Mouse (Mus musculus) embryonic facial prominence, embryonic 12.5 days (tissue): ENCODE results near the gene Ccdc88c. TPM values are rescaled to one million over a fixed set of nuclear protein-coding genes. Genes with fewer than 3 reads are reported as not detected.

Experiments used
- ATAC-seq: fragments of 200-750 bp; cut with Nextera tagmentation; 2 replicates; pipeline ENCODE4 v1.8.0; 2017; ENCODE audit not compliant: insufficient number of reproducible peaks, insufficient read depth, low FRiP score, low TSS enrichment
- H3K27ac ChIP-seq: fragments of 300-500 bp; sonication (generic); 2 replicates; pipeline ENCODE4 v1.5.1; 2016; ENCODE audit warnings: mild to moderate bottlenecking
- H3K27me3 ChIP-seq: fragments of 300-500 bp; sonication (generic); 2 replicates; pipeline ENCODE4 v1.6.1; 2016; ENCODE audit warnings: mild to moderate bottlenecking, moderate library complexity
- H3K36me3 ChIP-seq: fragments of 300-500 bp; sonication (generic); 2 replicates; pipeline ENCODE4 v1.6.1; 2016; ENCODE audit warnings: mild to moderate bottlenecking
- H3K4me1 ChIP-seq: fragments of 300-500 bp; sonication (generic); 2 replicates; pipeline ENCODE4 v1.6.1; 2016
- H3K4me2 ChIP-seq: fragments of 300-500 bp; sonication (generic); replicated peaks from 2 replicates; pipeline ENCODE4 v1.6.1; 2016; ENCODE audit warnings: mild to moderate bottlenecking, moderate library complexity
- H3K4me3 ChIP-seq: fragments of 300-500 bp; sonication (generic); 2 replicates; pipeline ENCODE4 v1.5.1; 2016; ENCODE audit warnings: mild to moderate bottlenecking
- H3K9ac ChIP-seq: fragments of 300-500 bp; sonication (generic); 2 replicates; pipeline ENCODE4 v1.6.1; 2016; ENCODE audit warnings: mild to moderate bottlenecking, moderate library complexity
- H3K9me3 ChIP-seq: fragments of 300-500 bp; sonication (generic); 2 replicates; pipeline ENCODE4 v1.6.1; 2016; ENCODE audit warnings: mild to moderate bottlenecking, moderate library complexity
- WGBS: fragments of 180-500 bp; shearing (Covaris S2); methylation state at CpG from one replicate; pipeline ENCODE4 v1.1.7; 2016; 5-methylcytosine and 5-hydroxymethylcytosine counted together
- polyA plus RNA-seq: library from polyadenylated mRNA; unstranded; fragments of >200 nt; fragmentation: Nextera tagmentation; extraction: Ambion mirVana; gene quantifications from 2 replicates; pipeline ENCODE4 v1.2.1, GENCODE M21; 2016

The Ccdc88c gene
- polyA plus RNA-seq, 1 experiment from 2014 or later, result 6.7 TPM

- Histone ChIP-seq H3K27me3 (no peaks in the 10 kb centered on the region), H3K36me3 (no peaks in the 10 kb centered on the region), H3K9ac (no peak overlapping the region), H3K4me3 (no peak overlapping the region), H3K27ac (no peak overlapping the region), H3K4me1 (peaks cover 6% of the 10 kb centered on the region; the same call in 1 of the 2 replicates), H3K9me3 (no peaks in the 10 kb centered on the region), H3K4me2 (no peak overlapping the region)
- ATAC-seq, result peak; percentile 36; the same call in 1 of the 2 replicates
- WGBS, result 10% methylated on average over 2 of the region's 2 CpGs
Measured at GRCm38 (mm10) chr12:100936116-100936515, 92.7 kb downstream of the Ccdc88c start.

- 73% methylated on average over 5 of the region's 5 CpGs for WGBS
- H3K36me3 ChIP-seq, result no peaks in the 10 kb centered on the region
- ATAC-seq, result no peak
Measured at GRCm38 (mm10) chr12:100934796-100935195, 94.1 kb downstream of the Ccdc88c start.

GRCm38 (mm10) chr12:100931653-100932052 is 97.2 kb downstream of the Ccdc88c start:
- no peaks in the 10 kb centered on the region for H3K36me3 ChIP-seq
- WGBS, result 97% methylated on average over 14 of the region's 14 CpGs

More at GRCm38 (mm10) chr12:100934796-100935195, 94.1 kb downstream of the Ccdc88c start:
- peaks cover 6% of the 10 kb centered on the region; the same call in 1 of the 2 replicates for H3K4me1 ChIP-seq
- no peak overlapping the region for H3K27ac ChIP-seq
- H3K27me3 ChIP-seq, result no peaks in the 10 kb centered on the region
- H3K9me3 ChIP-seq, result no peaks in the 10 kb centered on the region
- H3K4me3 ChIP-seq, result no peak overlapping the region
- H3K9ac ChIP-seq, result no peak overlapping the region
- H3K4me2 ChIP-seq, result no peak overlapping the region

GRCm38 (mm10) chr12:100928286-100928685 is 100.6 kb downstream of the Ccdc88c start:
- Histone ChIP-seq H3K9me3 (no peaks in the 10 kb centered on the region), H3K27ac (no peak overlapping the region), H3K27me3 (no peaks in the 10 kb centered on the region), H3K9ac (no peak overlapping the region), H3K4me2 (no peak overlapping the region), H3K4me1 (no peaks in the 10 kb centered on the region), H3K36me3 (no peaks in the 10 kb centered on the region), H3K4me3 (no peak overlapping the region)
- WGBS, result 93% methylated on average over 9 of the region's 9 CpGs
- no peak for ATAC-seq

More at GRCm38 (mm10) chr12:100931653-100932052, 97.2 kb downstream of the Ccdc88c start:
- Histone ChIP-seq H3K4me1 (no peaks in the 10 kb centered on the region), H3K4me3 (no peak overlapping the region), H3K9me3 (no peaks in the 10 kb centered on the region), H3K9ac (no peak overlapping the region), H3K27me3 (no peaks in the 10 kb centered on the region), H3K4me2 (no peak overlapping the region), H3K27ac (no peak overlapping the region)
- no peak for ATAC-seq

- Histone ChIP-seq H3K27ac (no peak overlapping the region), H3K9me3 (no peaks in the 10 kb centered on the region), H3K4me2 (no peak overlapping the region), H3K36me3 (no peaks in the 10 kb centered on the region), H3K27me3 (no peaks in the 10 kb centered on the region), H3K4me1 (no peaks in the 10 kb centered on the region), H3K4me3 (no peak overlapping the region), H3K9ac (no peak overlapping the region)
- WGBS, result 71% methylated on average over 14 of the region's 14 CpGs
- no peak; the same call in 1 of the 2 replicates for ATAC-seq
Measured at GRCm38 (mm10) chr12:100925644-100926619, 102.9 kb downstream of the Ccdc88c start.

GRCm38 (mm10) chr12:100924646-100925339 is 104.1 kb downstream of the Ccdc88c start:
- H3K4me1 ChIP-seq, result no peaks in the 10 kb centered on the region
- no peaks in the 10 kb centered on the region for H3K27me3 ChIP-seq
- no peak overlapping the region for H3K4me3 ChIP-seq
- H3K36me3 ChIP-seq, result no peaks in the 10 kb centered on the region
- WGBS, result 86% methylated on average over 15 of the region's 15 CpGs
- no peak overlapping the region for H3K4me2 ChIP-seq
- ATAC-seq, result no peak
- no peaks in the 10 kb centered on the region for H3K9me3 ChIP-seq
- no peak overlapping the region for H3K27ac ChIP-seq
- no peak overlapping the region for H3K9ac ChIP-seq

GRCm38 (mm10) chr12:100910731-100911130 is 118.1 kb downstream of the Ccdc88c start:
- H3K36me3 ChIP-seq, result peaks cover 5% of the 10 kb centered on the region; the same call in 1 of the 2 replicates
- no peak overlapping the region for H3K4me3 ChIP-seq
- 86% methylated on average over 12 of the region's 12 CpGs for WGBS
- no peaks in the 10 kb centered on the region for H3K9me3 ChIP-seq
- H3K27me3 ChIP-seq, result peaks cover 21% of the 10 kb centered on the region
- H3K4me1 ChIP-seq, result 0 out of 2 replicates have a peak, but pooled peaks cover 5% of the 10 kb centered on the region
- no peak for ATAC-seq
- H3K27ac ChIP-seq, result no peak overlapping the region
- no peak overlapping the region for H3K9ac ChIP-seq
- no peak overlapping the region for H3K4me2 ChIP-seq

- no peak overlapping the region for H3K4me2 ChIP-seq
- H3K9me3 ChIP-seq, result no peaks in the 10 kb centered on the region
- H3K4me1 ChIP-seq, result 0 out of 2 replicates have a peak, but pooled peaks cover 5% of the 10 kb centered on the region
- 73% methylated on average over 6 of the region's 6 CpGs for WGBS
- H3K9ac ChIP-seq, result no peak overlapping the region
- peaks cover 21% of the 10 kb centered on the region for H3K27me3 ChIP-seq
- H3K27ac ChIP-seq, result no peak overlapping the region
- H3K36me3 ChIP-seq, result peaks cover 5% of the 10 kb centered on the region; the same call in 1 of the 2 replicates
- no peak for ATAC-seq
- H3K4me3 ChIP-seq, result no peak overlapping the region
Measured at GRCm38 (mm10) chr12:100909765-100910164, 119.1 kb downstream of the Ccdc88c start.

- Histone ChIP-seq H3K9ac (peak overlapping the region; percentile 34), H3K9me3 (no peaks in the 10 kb centered on the region), H3K27me3 (peaks cover 21% of the 10 kb centered on the region), H3K4me3 (peak overlapping the region; percentile 42), H3K4me1 (0 out of 2 replicates have a peak, but pooled peaks cover 5% of the 10 kb centered on the region), H3K4me2 (peak overlapping the region; percentile 89), H3K27ac (no peak overlapping the region), H3K36me3 (peaks cover 5% of the 10 kb centered on the region; the same call in 1 of the 2 replicates)
- no peak for ATAC-seq
- WGBS, result 26% methylated on average over 10 of the region's 10 CpGs
Measured at GRCm38 (mm10) chr12:100908298-100909034, 120.4 kb downstream of the Ccdc88c start.

- WGBS, result 3% methylated on average over 39 of the region's 39 CpGs
- 0 out of 2 replicates have a peak, but pooled peaks cover 5% of the 10 kb centered on the region for H3K4me1 ChIP-seq
- peak within 1 kb of the TSS; percentile 89 for H3K4me2 ChIP-seq
- no peak within 1 kb of the TSS for H3K27ac ChIP-seq
- peak within 1 kb of the TSS; percentile 34 for H3K9ac ChIP-seq
- peaks cover 21% of the 10 kb centered on the region for H3K27me3 ChIP-seq
- no peak for ATAC-seq
- H3K9me3 ChIP-seq, result no peaks in the 10 kb centered on the region
- H3K36me3 ChIP-seq, result 0 out of 2 replicates have a peak, but pooled peaks cover under 1% of the 10 kb centered on the region
- H3K4me3 ChIP-seq, result peak within 1 kb of the TSS; percentile 42
Measured at GRCm38 (mm10) chr12:100907598-100908297, 121.1 kb downstream of the Ccdc88c start, which contains the start of gene Gpr68. Gene Gpr68 (minus strand): TSS chr12:100908198.
